Mouse (Mus musculus): ENCODE measurements around the gene Cd3e. TPM values are rescaled to one million over a fixed set of nuclear protein-coding genes. Genes with fewer than 3 reads are reported as not detected.

Gene Cd3e
- polyA plus RNA-seq (2015; fragmentation: Nextera tagmentation; extraction: Ambion mirVana), result 4.3 TPM in 2 replicates

DNA sequence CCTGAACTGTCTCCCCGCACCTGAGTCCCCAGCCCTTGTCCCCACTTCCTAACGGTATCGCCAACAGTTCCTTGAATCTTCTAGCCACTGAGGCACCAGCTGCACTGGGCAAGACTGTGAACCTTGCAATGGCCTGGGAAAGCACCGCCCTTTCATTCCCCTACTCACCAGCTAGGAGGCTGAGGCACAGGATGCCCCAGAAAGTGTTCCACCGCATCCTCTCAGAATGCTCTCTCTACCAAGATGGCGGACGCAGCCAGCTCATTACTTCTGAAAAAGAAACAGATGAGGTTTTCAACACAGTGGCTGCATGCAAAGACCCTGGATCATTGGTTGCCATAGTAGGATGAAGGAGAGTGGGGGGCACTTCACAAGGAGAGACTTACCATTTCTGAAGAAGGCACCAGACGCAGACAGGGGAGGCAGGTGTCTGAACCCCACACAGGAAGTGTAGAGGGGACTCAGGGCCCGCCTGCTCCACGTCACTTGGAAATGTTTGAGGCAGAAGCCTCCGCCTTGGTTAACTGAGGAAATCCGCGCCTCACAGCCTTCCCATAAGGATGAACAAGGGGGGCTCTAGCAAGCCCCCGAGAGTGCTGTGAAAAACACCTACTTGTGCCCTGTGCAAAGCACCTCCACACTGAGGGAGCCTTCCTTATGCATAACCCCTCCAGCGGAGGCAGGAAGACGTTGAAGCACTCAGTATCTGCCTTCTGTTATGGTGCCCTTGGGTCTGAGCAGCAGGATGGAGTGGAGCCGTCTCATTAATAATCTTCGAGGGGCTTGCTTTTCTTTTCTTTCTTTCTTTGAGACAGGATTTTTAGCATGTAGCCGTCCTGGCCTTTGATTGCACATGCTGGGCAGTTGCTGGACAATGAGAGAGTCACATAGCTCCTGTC, at the start of gene Cd3e:
Cd3e (minus strand) TSS at position 448 of the 899 bp plus-strand sequence.

DNA sequence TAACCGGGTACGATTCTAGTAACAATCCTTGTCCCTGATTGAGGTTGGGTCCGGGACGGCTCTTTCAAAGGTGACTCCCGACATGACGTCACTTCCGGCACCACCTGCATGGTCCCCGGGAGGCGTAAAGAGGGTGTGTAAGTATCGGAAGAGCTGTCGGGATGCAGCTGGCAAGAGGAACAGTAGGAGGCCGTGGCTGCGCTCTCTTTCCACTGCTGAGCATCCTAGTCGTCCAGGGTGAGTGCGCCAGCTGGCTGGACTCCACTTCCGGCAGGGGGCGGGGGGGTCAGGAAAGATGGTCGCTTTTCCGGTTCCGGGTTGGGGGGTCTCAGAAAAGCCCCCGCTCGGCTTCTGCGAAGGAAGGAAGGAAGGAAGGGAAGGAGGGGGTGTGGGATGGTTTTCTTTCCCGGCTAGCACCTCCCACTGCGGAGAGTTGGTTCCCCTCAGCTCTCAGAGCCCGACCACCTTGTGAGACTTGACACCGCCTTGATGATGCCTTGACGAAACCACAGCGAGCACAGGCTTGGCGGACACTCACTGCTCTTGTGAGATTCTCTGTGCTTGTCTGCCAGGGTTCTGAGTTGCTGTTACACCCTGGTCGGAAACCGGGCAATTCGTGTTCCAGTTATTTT, 45.8 kb upstream of the Cd3e start, which contains the start of gene Mpzl3:
Mpzl3 (plus strand) TSS at position 105 of the 632 bp plus-strand sequence.

DNA sequence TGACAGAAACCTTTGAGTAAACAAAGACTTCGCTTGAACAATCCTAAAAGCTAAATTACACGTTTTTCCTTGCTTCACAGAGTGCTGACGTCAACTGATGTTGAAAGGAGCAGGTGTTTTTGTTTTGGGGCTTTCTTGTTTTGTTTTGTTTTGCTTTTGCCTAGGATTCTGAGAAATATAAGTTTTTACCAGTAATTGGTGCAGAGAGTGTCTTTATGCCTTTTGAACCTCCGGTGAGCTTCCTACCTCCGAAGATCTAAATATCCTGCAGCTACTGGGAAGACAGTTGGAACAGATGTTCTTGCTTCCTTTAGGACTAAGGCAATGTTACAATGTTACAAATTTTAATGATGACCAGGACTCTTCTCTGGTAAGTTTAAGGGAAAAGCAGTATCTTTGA, 30.1 kb upstream of the Cd3e start, which contains the start of gene Mpzl2:
Mpzl2 (plus strand) TSS at position 301 of the 400 bp plus-strand sequence.

DNA sequence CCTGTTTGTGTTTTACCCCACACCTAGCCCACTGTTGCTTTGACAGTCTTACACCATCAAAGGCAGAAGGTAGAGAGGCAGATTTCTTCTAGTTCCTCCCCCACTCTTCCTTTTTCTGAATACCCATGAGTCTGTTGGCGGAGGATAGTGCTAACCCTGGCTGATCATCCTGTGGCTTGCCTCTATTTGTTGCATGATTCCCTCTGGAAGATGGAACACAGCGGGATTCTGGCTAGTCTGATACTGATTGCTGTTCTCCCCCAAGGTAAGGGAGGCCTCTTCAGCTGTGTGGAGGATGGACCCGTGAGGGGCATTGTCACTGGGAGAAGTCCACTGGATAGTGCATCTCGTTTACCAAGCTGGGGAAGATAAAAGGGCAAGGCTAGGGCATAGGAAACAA, 27.8 kb downstream of the Cd3e start, which contains the start of gene Cd3d:
Cd3d (plus strand) TSS at position 111 of the 400 bp plus-strand sequence.

DNA sequence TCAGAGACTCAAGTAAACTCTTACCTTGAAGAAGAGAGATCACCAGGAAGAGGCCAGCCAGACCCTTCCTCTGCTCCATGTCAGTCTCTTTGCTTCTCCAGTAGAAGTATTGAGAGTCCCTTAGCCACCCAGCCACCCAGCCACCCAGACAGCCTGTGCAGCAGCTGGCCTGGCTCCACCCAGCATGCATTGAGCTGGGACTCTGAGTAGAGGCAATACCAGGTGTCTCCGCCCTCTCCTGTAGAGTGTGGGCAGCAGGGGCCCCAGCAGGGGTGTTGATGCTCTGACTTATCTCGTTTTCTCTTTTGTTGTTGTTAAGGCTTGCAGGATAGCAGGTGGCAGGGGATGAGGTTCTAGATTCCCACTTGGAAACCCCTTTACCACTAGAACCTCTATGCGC, 29.2 kb downstream of the Cd3e start, which contains the start of gene Cd3g:
Cd3g (minus strand) TSS at position 190 of the 400 bp plus-strand sequence.

DNA sequence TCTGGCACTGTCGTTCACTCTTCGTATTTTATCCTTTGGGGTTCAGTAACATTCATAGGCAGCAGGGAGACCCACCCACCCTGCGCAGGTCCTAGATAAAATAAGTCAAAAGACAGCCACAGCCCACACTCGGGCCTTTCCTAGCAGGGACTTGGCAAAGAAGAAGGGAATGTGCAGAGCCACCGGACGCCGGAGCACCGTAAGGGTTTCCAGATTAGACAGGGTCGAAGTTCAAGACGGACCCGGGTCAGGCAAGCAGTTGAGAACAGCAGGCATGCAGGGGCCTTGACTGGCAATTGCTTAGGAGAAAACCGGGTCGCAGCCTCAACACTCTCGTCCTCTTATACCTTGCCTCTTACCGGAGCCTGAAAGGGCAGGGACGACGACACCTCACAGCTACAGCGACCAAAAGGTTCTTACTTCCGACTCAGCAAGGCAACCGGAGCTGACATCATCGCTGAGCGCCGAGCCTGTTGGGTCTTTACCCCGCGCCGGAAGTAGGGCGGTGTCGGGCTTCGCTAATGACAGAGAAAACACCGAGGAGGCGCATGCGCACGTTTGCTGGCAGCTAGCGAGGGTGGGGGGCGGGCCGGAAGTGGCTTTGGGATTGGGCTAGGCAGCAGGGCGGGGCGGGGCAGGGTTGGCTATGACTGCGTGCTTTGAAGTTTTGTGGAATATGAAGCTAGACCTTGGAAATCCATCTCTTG, 44.1 kb downstream of the Cd3e start, which contains the start of gene Ube4a:
Ube4a (minus strand) TSS at position 475 of the 707 bp plus-strand sequence.

Other genes starting within 250 kb of the Cd3e start
- gene Arcn1, start 241.8 kb downstream of the Cd3e start, polyA plus RNA-seq (2015; fragmentation: Nextera tagmentation; extraction: Ambion mirVana), result 78.8 and 86.3 TPM in 2 replicates
- gene Ift46, start 241.7 kb downstream of the Cd3e start, polyA plus RNA-seq (2015; fragmentation: Nextera tagmentation; extraction: Ambion mirVana), result 53.7 and 58.3 TPM in 2 replicates
- 4.1 and 4.5 TPM in 2 replicates for gene Tmem25, start 210.3 kb downstream of the Cd3e start, polyA plus RNA-seq (2015; fragmentation: Nextera tagmentation; extraction: Ambion mirVana)
- 0.87 and 1.4 TPM in 2 replicates for gene Ttc36, start 206.6 kb downstream of the Cd3e start, polyA plus RNA-seq (2015; fragmentation: Nextera tagmentation; extraction: Ambion mirVana)
- gene Kmt2a, start 128.3 kb downstream of the Cd3e start, polyA plus RNA-seq (2015; fragmentation: Nextera tagmentation; extraction: Ambion mirVana), result 3.4 and 5.7 TPM in 2 replicates
- 1,346 and 1,682 TPM in 2 replicates for gene Atp5l, start 88.9 kb downstream of the Cd3e start, polyA plus RNA-seq (2015; fragmentation: Nextera tagmentation; extraction: Ambion mirVana)
- 13.6 and 15.2 TPM in 2 replicates for gene Ube4a, start 44.0 kb downstream of the Cd3e start, polyA plus RNA-seq (2015; fragmentation: Nextera tagmentation; extraction: Ambion mirVana)
- 0.19 TPM in 1 of 2 replicates, not detected in the other for gene Cd3g, start 29.2 kb downstream of the Cd3e start, polyA plus RNA-seq (2015; fragmentation: Nextera tagmentation; extraction: Ambion mirVana)
- gene Cd3d, start 27.8 kb downstream of the Cd3e start, polyA plus RNA-seq (2015; fragmentation: Nextera tagmentation; extraction: Ambion mirVana), result not detected in 2 replicates
- gene Mpzl2, start 30.2 kb upstream of the Cd3e start, polyA plus RNA-seq (2015; fragmentation: Nextera tagmentation; extraction: Ambion mirVana), result 0.85 TPM in 1 of 2 replicates, not detected in the other
- gene Mpzl3, start 45.6 kb upstream of the Cd3e start, polyA plus RNA-seq (2015; fragmentation: Nextera tagmentation; extraction: Ambion mirVana), result 5.9 and 6.2 TPM in 2 replicates
- 0.49 and 0.69 TPM in 2 replicates for gene Jaml, start 69.6 kb upstream of the Cd3e start, polyA plus RNA-seq (2015; fragmentation: Nextera tagmentation; extraction: Ambion mirVana)
- 0.48 and 0.68 TPM in 2 replicates for gene Scn2b, start 108.2 kb upstream of the Cd3e start, polyA plus RNA-seq (2015; fragmentation: Nextera tagmentation; extraction: Ambion mirVana)
- gene Scn4b, start 128.8 kb upstream of the Cd3e start, polyA plus RNA-seq (2015; fragmentation: Nextera tagmentation; extraction: Ambion mirVana), result 6.5 and 7.2 TPM in 2 replicates
- gene BC049352, start 172.4 kb upstream of the Cd3e start, polyA plus RNA-seq (2015; fragmentation: Nextera tagmentation; extraction: Ambion mirVana), result not detected in 2 replicates
- gene Tmprss4, start 194.5 kb upstream of the Cd3e start, polyA plus RNA-seq (2015; fragmentation: Nextera tagmentation; extraction: Ambion mirVana), result 2.1 TPM in 1 of 2 replicates, not detected in the other